Mouse (Mus musculus) retina, postnatal 7 days (tissue): ENCODE results near the gene Gm3248.
"Not testable (repeated sequence)": the region's sequence is repeated elsewhere in the genome, so short reads cannot be mapped to it uniquely, and the experiment has no call there.

Experiments
- DNase-seq: peaks from one replicate; pipeline ENCODE4 v3.0.0-alpha.2; 2012; ENCODE audit warnings: low read depth, low spot score

Gm3248 gene

DNA sequence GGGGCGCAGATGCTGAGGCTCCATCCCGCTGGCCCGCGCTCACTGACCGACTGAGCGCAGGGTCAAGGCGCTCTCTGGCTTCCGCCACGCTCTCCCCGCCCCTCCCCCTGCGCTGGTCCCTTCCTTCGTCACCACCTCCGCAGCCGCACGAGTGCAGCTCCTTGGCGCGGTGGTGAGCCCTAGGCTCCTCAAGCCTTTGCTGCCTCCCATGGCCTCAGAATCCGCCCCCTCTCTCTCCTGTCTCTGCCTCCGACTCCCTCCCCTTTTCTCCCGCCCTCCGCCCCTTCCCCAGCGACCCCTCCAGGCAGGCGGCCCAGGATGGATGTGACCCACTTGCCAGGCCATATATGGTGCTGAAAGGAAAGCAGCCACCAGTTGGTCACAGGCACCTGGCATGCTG is at the start of gene Gm3248:
Gene Gm3248, minus strand, starts transcription at position 111 of the 400 bp plus-strand sequence.
- not testable (repeated sequence) for DNase-seq

GRCm38 (mm10) chr14:5987136-5987535 is 25.6 kb upstream of the Gm3248 start:
- DNase-seq: not testable (repeated sequence)

DNA sequence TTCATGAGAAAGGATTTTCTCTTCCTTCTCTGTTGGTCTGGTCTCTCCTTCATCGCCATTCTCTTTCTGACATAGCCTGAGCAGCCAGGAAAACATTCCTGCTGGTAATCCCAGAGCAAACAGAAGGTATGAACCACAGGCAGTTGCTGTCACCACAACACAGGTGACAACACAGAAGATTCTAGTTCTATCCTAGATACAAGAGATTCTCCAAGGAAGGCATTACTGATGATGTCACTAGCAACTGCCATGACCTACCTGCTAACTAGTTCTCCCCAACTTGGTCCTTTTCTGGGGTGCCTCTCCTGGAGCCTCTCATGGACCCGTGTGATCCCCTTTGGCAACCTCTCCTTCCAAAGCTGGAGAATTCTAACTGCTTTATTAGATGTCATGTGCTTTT is 17.5 kb upstream of the Gm3248 start, which contains the start of gene Gm3453:
Gene Gm3453, minus strand, starts transcription at position 101 of the 400 bp plus-strand sequence.
- not testable (repeated sequence) for DNase-seq

DNA sequence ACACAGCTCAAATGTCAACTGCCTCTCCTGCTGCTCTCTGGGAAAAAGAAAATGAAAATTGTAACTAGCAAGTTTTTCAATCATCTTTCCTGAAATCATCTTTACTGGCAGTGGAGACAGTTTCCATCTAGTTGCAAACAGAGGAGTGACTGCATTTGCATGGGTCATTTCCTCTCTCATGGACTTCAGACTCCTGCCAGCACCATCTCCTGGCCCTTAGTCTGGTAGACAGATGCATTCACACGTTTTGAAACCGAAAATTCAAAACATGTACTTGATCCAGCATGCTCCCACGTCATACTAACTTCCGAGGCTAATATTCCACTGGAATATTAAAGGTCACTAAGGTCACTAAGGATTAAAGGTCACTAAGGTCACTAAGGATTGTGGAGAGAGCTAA is 896 bp upstream of the Gm3248 start:
- not testable (repeated sequence) for DNase-seq

GRCm38 (mm10) chr14:5961102-5961501 is 443 bp downstream of the Gm3248 start:
- not testable (repeated sequence) for DNase-seq

DNA sequence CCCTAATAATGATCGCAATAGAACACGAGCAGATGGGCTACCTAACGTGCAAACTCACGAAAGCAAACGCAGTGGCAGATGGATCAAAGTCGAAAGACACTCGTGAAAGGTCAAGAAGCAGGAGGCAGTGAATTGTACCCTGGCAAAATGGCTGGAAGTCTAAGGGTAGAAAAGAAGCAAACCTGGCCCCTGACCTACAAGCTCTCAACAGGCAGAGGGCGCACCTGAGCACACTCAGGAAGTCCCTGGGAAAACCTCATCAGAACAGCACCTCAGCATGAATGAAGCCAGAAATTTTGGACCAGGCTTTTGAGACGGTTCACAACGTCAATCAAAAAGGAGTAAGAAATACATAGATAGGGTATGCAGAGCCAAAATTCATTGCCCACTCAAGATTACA is 1.1 kb downstream of the Gm3248 start:
- DNase-seq: not testable (repeated sequence)

DNA sequence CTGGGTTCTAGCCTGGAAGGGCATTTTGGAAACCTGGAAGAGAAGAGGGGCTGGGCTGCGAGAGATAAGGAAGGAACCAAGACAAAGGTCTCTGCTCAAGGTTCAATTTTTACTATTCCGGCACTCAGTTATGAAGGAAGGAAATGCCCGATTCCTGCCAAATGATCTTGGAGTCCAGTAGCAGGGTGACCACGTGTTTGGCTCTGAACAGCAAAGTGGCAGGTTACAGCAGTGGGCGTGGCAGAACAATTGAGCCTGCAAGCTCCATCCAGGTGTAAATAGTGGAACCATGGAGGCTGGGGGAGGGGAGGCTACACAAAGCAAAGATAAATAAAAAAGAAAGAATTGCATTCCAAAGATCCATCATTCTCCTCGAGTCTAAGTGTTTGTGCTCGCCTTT is 38.3 kb downstream of the Gm3248 start:
- DNase-seq: not testable (repeated sequence)

- DNase-seq: not testable (repeated sequence)
These were observed 43.1 kb downstream of the Gm3248 start for GRCm38 (mm10) chr14:5918330-5918942.

GRCm38 (mm10) chr14:5913701-5914100 is 47.8 kb downstream of the Gm3248 start:
- DNase-seq: not testable (repeated sequence)
